ENCODE assay signal across 38 mouse cellular contexts in genomic region chr8:45111820-45112219, GRCm38 (mm10). TPM values are rescaled to one million over a fixed set of nuclear protein-coding genes. Genes with fewer than 3 reads are reported as not detected.
"Had no signal": no experiment of that assay in that cellular context is flagged by ENCODE, and none has a peak within 500 bp of the region (broad histone marks: within the 10 kb centered on the region; RNA-seq: fewer than 3 reads in every experiment).

No protein-coding gene starts in this region.

- H3K4me2 ChIP-seq: embryonic facial prominence, embryonic 12.5 days; embryonic facial prominence, embryonic 13.5 days; embryonic facial prominence, embryonic 15.5 days; forebrain, embryonic 12.5 days; forebrain, embryonic 13.5 days; forebrain, embryonic 15.5 days had no signal

- H3K27me3 ChIP-seq: forebrain, embryonic 15.5 days had no signal

- H3K27ac ChIP-seq: embryonic facial prominence, embryonic 10.5 days; embryonic facial prominence, embryonic 12.5 days; embryonic facial prominence, embryonic 13.5 days; embryonic facial prominence, embryonic 15.5 days; forebrain, embryonic 10.5 days; forebrain, embryonic 12.5 days; forebrain, embryonic 13.5 days; forebrain, embryonic 15.5 days; gastrocnemius, adult 2 months; heart, adult 2 months had no signal

- ATAC-seq: forebrain, embryonic 13.5 days; forebrain, embryonic 14.5 days; forebrain, embryonic 15.5 days; forebrain, embryonic 16.5 days; forebrain, postnatal 0 days had no signal

- H3K36me3 ChIP-seq: embryonic facial prominence, embryonic 10.5 days; embryonic facial prominence, embryonic 12.5 days; embryonic facial prominence, embryonic 13.5 days; embryonic facial prominence, embryonic 15.5 days; forebrain, embryonic 10.5 days; forebrain, embryonic 12.5 days; forebrain, embryonic 15.5 days had no signal

- H3K9me3 ChIP-seq: embryonic facial prominence, embryonic 10.5 days; embryonic facial prominence, embryonic 12.5 days; embryonic facial prominence, embryonic 13.5 days; embryonic facial prominence, embryonic 15.5 days; forebrain, embryonic 10.5 days; forebrain, embryonic 12.5 days; forebrain, embryonic 13.5 days; forebrain, embryonic 15.5 days had no signal

- DNase-seq: cerebellum, adult 2 months; cerebellum, adult 8-10 months; cerebellum, adult 9-10 months; cerebellum, adult 9-11 months; cerebellum, postnatal 10 days; cerebellum, postnatal 14 days; cerebellum, postnatal 25 days; embryo, embryonic 11 days; forebrain, postnatal 0 days; gastrocnemius, adult 2 months; gastrocnemius, postnatal 10 days; gastrocnemius, postnatal 14 days; gastrocnemius, postnatal 25 days; gastrocnemius, postnatal 36 days; heart, adult 11 months; heart, adult 18-20 months; heart, adult 2 months had no signal

- H3K4me3 ChIP-seq: embryonic facial prominence, embryonic 10.5 days; embryonic facial prominence, embryonic 12.5 days; embryonic facial prominence, embryonic 13.5 days; embryonic facial prominence, embryonic 15.5 days; erythroblast, embryonic 14.5 days; forebrain, embryonic 10.5 days; forebrain, embryonic 12.5 days; forebrain, embryonic 13.5 days; forebrain, embryonic 15.5 days; gastrocnemius, adult 2 months; heart, adult 2 months had no signal

- H3K9ac ChIP-seq: embryonic facial prominence, embryonic 12.5 days; embryonic facial prominence, embryonic 13.5 days; embryonic facial prominence, embryonic 15.5 days; forebrain, embryonic 12.5 days; forebrain, embryonic 13.5 days; forebrain, embryonic 15.5 days; forebrain, postnatal 0 days had no signal

RNA-seq across cellular contexts. Expression of gene Mtnr1a, which starts 42.9 kb away (rescaled TPM):
- total RNA-seq: common myeloid progenitor, adult 5-6 weeks; gastrocnemius, adult 18-20 months; gastrocnemius, adult 2 months; gastrocnemius, adult 8-10 months; gastrocnemius, postnatal 10 days; gastrocnemius, postnatal 14 days; gastrocnemius, postnatal 25 days; gastrocnemius, postnatal 36 days; gastrocnemius, postnatal 4 days; granulocyte monocyte progenitor cell, adult 5-6 weeks; heart, adult 18-20 months; heart, adult 2 months had no signal
- polyA plus RNA-seq: cortical plate, adult 2 months; embryonic facial prominence, embryonic 11.5 days; embryonic facial prominence, embryonic 13.5 days; embryonic facial prominence, embryonic 14.5 days; embryonic facial prominence, embryonic 15.5 days; erythroblast, embryonic 14.5 days; forebrain, embryonic 15.5 days; frontal cortex, adult 2 months; gonadal fat pad, adult 2 months; heart, adult 2 months had no signal
